Mouse (Mus musculus) adrenal gland, adult 2 months (tissue): ENCODE data around the gene Rxfp1. TPM values are rescaled to one million over a fixed set of nuclear protein-coding genes. Genes with fewer than 3 reads are reported as not detected.
"Not testable (repeated sequence)": the region's sequence is repeated elsewhere in the genome, so short reads cannot be mapped to it uniquely, and the experiment has no call there.

ENCODE experiments used
- DNase-seq: peaks from one replicate; pipeline ENCODE4 v3.0.0; 2021
- long read RNA-seq: library from polyadenylated mRNA; stranded (forward); transcript quantifications from one replicate; pipeline ENCODE4 v2.0.0, GENCODE M21; 2021
- polyA plus RNA-seq: library from polyadenylated mRNA; depleted of rRNA; stranded (reverse); fragments of >200 nt; gene quantifications from 2 replicates; pipeline ENCODE4 v1.2.3, GENCODE M21; 2012; rRNA removed
- total RNA-seq, 2 experiments: library from RNA; stranded (reverse); gene quantifications; 2 replicates each; pipeline ENCODE4 v1.2.3; 2021

Gene Rxfp1
- total RNA-seq (not detected), polyA plus RNA-seq (not detected in 2 replicates)
- long read RNA-seq, result 0 reads

GRCm38 (mm10) chr3:79737780-79738179 lies at the start of gene Rxfp1:
TSS of gene Rxfp1 (minus strand) at chr3:79737880.
- DNase-seq, result no peak

DNA sequence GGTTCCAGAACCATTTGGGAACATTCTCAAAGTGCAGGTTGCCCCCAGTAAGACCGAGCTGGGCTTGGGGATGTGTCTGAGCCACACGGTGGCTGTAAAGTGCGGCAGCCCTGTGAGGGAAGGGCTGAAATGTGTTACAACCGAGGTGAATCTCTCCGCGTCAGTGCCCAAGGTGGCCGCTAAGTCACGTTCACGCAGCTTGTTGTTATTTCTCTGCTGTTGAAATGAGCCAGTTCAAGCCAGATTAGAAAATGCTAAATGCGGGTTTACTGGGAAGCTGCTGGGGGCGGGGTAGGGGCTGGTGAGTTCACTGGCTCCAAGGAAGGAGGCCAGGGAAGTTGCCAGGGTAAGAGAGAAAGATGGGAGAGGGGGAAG lies 46.7 kb upstream of the Rxfp1 start:
- DNase-seq, result no peak

DNA sequence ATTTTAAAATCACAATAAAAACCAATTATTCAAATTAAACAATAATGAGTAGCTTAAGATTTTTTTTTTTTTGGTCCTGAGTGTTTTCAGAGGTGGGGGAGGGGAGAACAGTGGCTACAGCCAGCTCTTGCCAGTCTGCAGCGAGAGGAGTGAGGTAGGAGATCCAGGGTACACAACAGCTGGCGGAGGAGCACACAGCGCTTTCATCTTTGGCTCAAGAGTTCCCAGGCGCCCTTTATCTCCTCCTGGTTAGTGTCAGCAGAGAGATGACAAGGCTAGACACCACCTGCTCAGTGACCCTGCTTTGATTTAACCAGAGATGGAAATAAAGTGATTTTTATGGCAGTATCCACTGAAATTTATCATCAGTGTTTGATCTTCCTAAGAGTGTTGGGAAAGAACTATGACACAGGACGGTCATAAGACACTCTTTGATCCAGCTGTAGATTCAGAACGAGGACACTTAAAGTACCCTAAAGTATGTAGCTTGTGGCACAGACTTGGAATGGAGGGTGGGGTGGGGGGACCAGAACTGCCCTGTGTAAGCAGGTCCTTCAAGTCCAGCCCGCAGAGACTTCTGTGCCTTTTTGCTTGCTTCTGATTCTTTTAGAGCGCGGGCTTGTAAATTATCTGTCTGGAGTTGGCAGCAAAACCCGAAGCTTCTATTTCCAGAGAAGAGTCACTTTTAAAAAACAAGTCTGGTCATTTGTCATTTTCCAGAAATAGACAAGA lies 46.1 kb upstream of the Rxfp1 start:
- DNase-seq, result peak; percentile 7

GRCm38 (mm10) chr3:79772701-79773100 lies 35.0 kb upstream of the Rxfp1 start:
- peak; percentile 6 for DNase-seq

GRCm38 (mm10) chr3:79753736-79754135 lies 16.1 kb upstream of the Rxfp1 start:
- no peak for DNase-seq

DNA sequence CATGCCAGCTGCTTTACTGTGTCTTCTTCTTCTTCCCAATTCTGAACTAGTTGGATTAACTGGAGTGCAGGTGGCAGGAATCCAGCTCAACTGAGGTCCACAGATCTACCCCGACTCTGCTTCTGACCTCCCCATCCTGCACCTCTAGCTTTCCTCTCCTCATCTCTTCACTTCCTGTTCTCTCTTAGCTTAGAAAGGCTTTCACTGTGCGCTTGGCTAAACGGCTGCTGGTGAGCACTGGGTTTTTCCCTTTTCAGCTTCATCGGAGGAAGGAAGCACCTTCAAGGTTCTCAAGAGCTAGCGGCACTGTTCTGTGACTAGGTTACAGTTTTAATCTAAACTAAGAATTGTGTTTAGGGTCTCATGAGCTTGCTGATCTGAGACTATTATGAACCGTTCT lies 8.9 kb upstream of the Rxfp1 start:
- no peak for DNase-seq

DNA sequence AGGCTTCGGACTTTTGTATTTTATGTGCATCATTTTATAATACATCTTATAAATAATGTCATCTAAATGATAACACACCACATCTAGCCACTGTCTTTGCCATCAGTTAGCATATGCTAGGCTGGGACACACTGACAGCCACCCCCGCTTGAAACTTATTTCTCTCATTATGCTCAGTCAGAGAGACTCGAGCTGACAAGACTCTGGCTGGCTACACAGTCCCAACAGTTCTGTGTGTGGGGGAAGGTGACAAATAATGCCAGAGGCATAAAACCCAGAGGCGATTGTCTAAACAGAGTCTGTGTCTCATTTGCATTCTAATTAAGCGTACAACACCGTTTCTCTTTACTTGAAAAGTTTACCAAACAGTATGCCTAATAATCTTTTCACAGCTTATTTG lies 7.4 kb upstream of the Rxfp1 start:
- no peak for DNase-seq

DNA sequence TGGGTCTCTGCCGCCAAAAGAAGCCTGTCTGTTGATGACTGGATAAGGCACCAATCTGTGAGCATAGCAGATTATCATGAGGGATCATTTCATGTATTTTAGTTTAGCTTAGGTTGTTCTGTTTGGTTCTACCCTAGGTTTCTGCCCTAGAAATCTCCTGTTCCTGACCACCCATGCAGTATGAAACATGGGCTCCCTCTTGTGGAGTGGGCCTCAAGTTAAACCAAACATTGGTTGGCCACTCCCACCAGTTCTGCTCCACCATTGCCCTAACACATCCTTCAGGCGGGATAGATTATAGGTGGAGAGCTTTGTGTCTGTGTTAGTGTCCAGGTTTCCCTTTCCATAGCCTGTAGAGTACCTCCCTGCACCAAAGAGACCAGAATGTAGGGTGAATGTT lies 6.7 kb upstream of the Rxfp1 start:
- DNase-seq, result no peak

- DNase-seq, result no peak
Measured at GRCm38 (mm10) chr3:79740351-79740750, 2.7 kb upstream of the Rxfp1 start.

- DNase-seq, result no peak
Measured at GRCm38 (mm10) chr3:79738451-79738850, 771 bp upstream of the Rxfp1 start.

- no peak for DNase-seq
Measured at GRCm38 (mm10) chr3:79726506-79727075, 11.1 kb downstream of the Rxfp1 start.

DNA sequence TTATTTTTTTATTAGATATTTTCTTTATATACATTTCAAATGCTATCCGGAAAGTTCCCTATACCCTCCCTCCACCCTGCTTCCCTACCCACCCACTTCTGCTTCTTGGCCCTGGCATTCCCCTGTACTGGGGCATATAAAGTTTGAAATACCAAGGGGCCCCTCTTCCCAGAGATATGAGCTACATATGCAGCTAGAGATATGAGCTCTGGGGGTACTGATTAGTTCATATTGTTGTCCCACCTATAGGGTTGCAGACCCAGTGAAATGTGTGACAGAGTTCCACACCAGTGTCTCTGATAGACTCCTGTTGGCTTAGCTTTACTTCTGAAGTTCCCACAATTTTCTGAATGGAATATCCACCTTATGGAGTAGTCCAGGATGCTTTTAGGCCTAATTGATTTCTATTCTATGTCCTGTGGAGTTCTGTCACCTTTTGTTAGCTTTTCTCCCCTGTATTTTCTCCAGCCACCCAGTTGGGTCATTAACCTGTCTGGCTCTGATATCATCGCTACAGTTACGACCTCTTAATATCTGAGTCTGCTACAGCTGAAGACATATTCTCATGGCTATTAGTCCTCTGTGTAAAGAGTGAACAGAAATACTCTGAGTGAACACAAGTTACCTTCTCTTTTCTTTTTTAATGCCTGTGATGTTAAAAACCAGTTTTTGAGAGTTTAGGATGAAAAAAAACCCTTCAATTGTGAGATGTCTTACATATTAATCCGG lies 16.8 kb downstream of the Rxfp1 start:
- no peak for DNase-seq

GRCm38 (mm10) chr3:79706436-79706835 lies 31.2 kb downstream of the Rxfp1 start:
- no peak for DNase-seq

DNA sequence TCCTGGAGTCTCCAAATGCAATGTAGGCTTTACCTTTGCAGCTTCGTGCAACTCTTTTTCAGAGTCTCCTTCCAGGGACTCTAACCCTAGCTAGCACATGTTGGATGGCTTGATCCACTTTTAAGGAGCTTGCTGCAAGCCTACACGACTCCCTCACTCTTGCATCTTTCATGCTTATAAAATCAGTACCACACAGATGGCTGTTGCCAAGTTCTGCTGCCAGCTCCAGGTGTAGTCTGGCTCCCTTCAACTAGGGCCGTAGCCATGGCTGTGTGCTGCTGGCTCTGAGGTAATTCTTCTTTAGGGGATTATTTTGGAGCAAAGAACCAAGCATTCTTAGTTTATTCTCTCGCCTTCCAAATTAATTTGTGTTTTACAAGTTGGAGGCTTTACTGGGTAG lies 34.5 kb downstream of the Rxfp1 start:
- DNase-seq, result no peak

- DNase-seq, result no peak
Measured at GRCm38 (mm10) chr3:79691957-79692356, 45.7 kb downstream of the Rxfp1 start.

DNA sequence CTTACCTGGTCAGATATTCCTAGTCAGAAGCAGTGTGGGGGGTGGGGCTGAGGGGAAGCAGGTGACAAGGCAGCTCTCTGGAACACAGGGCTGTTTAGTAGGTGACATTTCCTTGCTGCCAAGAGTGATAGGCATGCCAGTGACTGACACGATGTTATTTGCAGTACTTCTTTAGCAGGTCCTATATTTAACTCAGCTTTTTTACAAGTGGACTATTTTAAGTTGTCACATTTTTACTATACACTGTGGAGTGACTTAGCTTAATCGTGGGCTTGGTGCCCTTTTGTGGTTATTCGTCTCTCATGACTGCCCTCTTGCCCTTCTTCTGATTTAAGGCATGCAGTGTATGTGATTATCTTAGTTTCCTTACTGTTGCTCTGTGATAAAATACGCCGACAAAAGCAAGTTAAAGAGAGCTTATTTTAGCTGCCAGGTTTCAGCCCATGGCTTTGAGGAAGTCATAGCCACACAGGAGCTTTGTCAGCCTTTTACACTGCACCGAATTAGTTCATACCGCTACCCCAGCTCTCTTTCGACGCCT lies 47.5 kb downstream of the Rxfp1 start:
- DNase-seq, result no peak

GRCm38 (mm10) chr3:79688101-79688500 lies 49.6 kb downstream of the Rxfp1 start:
- DNase-seq, result not testable (repeated sequence)

GRCm38 (mm10) chr3:79683529-79683928 lies 54.2 kb downstream of the Rxfp1 start:
- no peak for DNase-seq

DNA sequence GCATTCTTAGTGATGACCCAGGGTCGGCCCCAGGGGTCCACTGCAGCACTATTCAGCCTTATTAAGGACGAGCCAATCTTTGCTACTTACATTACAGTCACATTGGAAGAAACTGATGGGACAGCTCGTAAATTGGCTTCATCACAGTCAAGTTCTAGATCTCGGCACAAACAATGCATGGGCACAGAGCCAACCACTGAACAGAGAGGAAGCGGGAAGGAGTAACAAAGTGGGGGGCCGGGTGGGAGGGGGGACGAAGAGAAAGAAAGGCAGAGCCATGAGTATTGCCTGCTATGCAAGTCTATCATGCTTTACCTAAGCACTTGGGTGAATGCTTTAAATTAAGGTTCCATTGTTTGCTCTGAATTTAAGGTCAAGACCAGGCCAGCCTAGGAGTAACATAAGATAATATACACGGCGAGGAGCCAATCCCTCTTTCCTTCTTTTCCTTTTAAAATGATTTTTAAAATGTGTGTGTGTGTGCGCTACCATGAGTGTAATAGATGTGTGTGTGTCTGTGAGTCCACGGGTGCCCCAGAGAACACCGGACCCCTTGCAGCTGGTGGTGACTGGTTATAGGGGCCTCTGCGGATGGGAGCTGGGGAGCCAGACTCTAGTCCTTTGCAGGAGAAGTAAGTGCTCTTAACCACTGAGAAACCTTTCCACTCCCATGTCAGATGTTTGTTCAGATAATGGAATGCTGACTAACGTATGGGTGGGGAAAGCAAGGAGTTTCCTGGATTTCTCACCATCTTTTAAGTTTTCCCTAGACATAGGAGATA lies 55.1 kb downstream of the Rxfp1 start:
- no peak for DNase-seq

GRCm38 (mm10) chr3:79676411-79676810 lies 61.3 kb downstream of the Rxfp1 start:
- no peak for DNase-seq

GRCm38 (mm10) chr3:79674641-79675040 lies 63.0 kb downstream of the Rxfp1 start:
- DNase-seq, result no peak

DNA sequence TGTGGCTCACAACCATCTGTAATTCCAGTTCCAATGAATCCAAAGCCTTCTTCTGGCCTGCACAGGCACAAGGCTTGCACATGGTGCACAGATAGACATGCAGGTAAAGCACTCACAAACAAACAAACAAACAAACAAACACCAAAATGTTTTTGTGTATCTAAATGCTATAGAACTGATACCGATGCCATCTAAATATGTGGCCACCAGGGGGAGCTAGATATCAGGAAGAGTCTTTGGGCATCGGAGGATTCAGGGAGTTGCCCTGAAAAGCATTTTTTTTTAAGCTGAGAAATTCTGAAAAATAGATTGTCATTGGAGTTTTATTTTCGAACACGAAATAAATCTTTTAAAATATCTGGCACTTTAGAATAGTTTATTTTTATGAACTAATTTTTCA lies 64.6 kb downstream of the Rxfp1 start:
- peak; percentile 44 for DNase-seq
